Mouse (Mus musculus) limb, embryonic 12.5 days (tissue): ENCODE results near the gene Fzd7. TPM values are rescaled to one million over a fixed set of nuclear protein-coding genes. Genes with fewer than 3 reads are reported as not detected.

Source experiments
- ATAC-seq: fragments of 200-750 bp; cut with Nextera tagmentation; 2 replicates; pipeline ENCODE4 v1.8.0; 2017; ENCODE audit warnings: low read depth, moderate TSS enrichment; ENCODE audit not compliant: insufficient number of reproducible peaks, insufficient read depth, low FRiP score, low TSS enrichment
- H3K27ac ChIP-seq: fragments of 300-500 bp; sonication (generic); 2 replicates; pipeline ENCODE4 v1.5.1; 2016; ENCODE audit warnings: mild to moderate bottlenecking, moderate library complexity
- H3K27me3 ChIP-seq: fragments of 300-500 bp; sonication (generic); 2 replicates; pipeline ENCODE4 v1.6.1; 2016; ENCODE audit warnings: mild to moderate bottlenecking, moderate library complexity
- H3K36me3 ChIP-seq: fragments of 300-500 bp; sonication (generic); 2 replicates; pipeline ENCODE4 v1.6.1; 2016; ENCODE audit warnings: mild to moderate bottlenecking, moderate library complexity
- H3K4me1 ChIP-seq: fragments of 300-500 bp; sonication (generic); replicated peaks from 2 replicates; pipeline ENCODE4 v1.6.1; 2016
- H3K4me2 ChIP-seq: fragments of 300-500 bp; sonication (generic); 2 replicates; pipeline ENCODE4 v1.6.1; 2016; ENCODE audit warnings: mild to moderate bottlenecking, moderate library complexity
- H3K4me3 ChIP-seq: fragments of 300-500 bp; sonication (generic); replicated peaks from 2 replicates; pipeline ENCODE4 v1.5.1; 2016; ENCODE audit warnings: mild to moderate bottlenecking
- H3K9ac ChIP-seq: fragments of 300-500 bp; sonication (generic); replicated peaks from 2 replicates; pipeline ENCODE4 v1.6.1; 2016; ENCODE audit warnings: mild to moderate bottlenecking, moderate library complexity
- H3K9me3 ChIP-seq: fragments of 300-500 bp; sonication (generic); 2 replicates; pipeline ENCODE4 v1.6.1; 2016; ENCODE audit warnings: mild to moderate bottlenecking, moderate library complexity
- WGBS: fragments of 180-500 bp; shearing (Covaris S2); methylation state at CpG from one replicate; pipeline ENCODE4 v1.1.7; 2016; 5-methylcytosine and 5-hydroxymethylcytosine counted together
- polyA plus RNA-seq: library from polyadenylated mRNA; unstranded; fragments of >200 nt; fragmentation: Nextera tagmentation; extraction: Ambion mirVana; gene quantifications from 2 replicates; pipeline ENCODE4 v1.2.1, GENCODE M21; 2016

Fzd7 gene
- polyA plus RNA-seq, 1 experiment from 2014 or later = 20.5 TPM

GRCm38 (mm10) chr1:59472368-59473180 is 9.7 kb upstream of the Fzd7 start:
- no peaks in the 10 kb centered on the region for H3K9me3 ChIP-seq
- peak overlapping the region; percentile 19 for H3K4me2 ChIP-seq
- no peak overlapping the region for H3K9ac ChIP-seq
- no peak overlapping the region for H3K4me3 ChIP-seq
- H3K36me3 ChIP-seq = no peaks in the 10 kb centered on the region
- no peaks in the 10 kb centered on the region for H3K27me3 ChIP-seq
- peaks cover 36% of the 10 kb centered on the region for H3K4me1 ChIP-seq
- 6% methylated on average over 11 of the region's 11 CpGs for WGBS
- H3K27ac ChIP-seq = no peak overlapping the region
- ATAC-seq = no peak

- no peak overlapping the region for H3K9ac ChIP-seq
- WGBS = 3% methylated on average over 4 of the region's 4 CpGs
- H3K27me3 ChIP-seq = no peaks in the 10 kb centered on the region
- no peaks in the 10 kb centered on the region for H3K9me3 ChIP-seq
- H3K4me1 ChIP-seq = peaks cover 36% of the 10 kb centered on the region
- H3K4me3 ChIP-seq = no peak overlapping the region
- ATAC-seq = no peak
- H3K4me2 ChIP-seq = peak overlapping the region; percentile 19
- H3K27ac ChIP-seq = no peak overlapping the region
- H3K36me3 ChIP-seq = no peaks in the 10 kb centered on the region
Observed at GRCm38 (mm10) chr1:59473181-59473555, 9.1 kb upstream of the Fzd7 start.

- no peak overlapping the region for H3K9ac ChIP-seq
- H3K36me3 ChIP-seq = no peaks in the 10 kb centered on the region
- peaks cover 39% of the 10 kb centered on the region for H3K4me1 ChIP-seq
- H3K27ac ChIP-seq = no peak overlapping the region
- no peaks in the 10 kb centered on the region for H3K9me3 ChIP-seq
- WGBS = 36% methylated on average over 2 of the region's 2 CpGs
- no peak overlapping the region for H3K4me3 ChIP-seq
- no peak for ATAC-seq
- H3K4me2 ChIP-seq = no peak overlapping the region
- H3K27me3 ChIP-seq = no peaks in the 10 kb centered on the region
Observed at GRCm38 (mm10) chr1:59475618-59476017, 6.6 kb upstream of the Fzd7 start.

- peaks cover 23% of the 10 kb centered on the region for H3K4me1 ChIP-seq
- no peak for ATAC-seq
Observed at GRCm38 (mm10) chr1:59478911-59479310, 3.3 kb upstream of the Fzd7 start.

GRCm38 (mm10) chr1:59480821-59481455 is 1.3 kb upstream of the Fzd7 start:
- Histone ChIP-seq H3K27me3 (no peaks in the 10 kb centered on the region), H3K27ac (peak overlapping the region; percentile 99), H3K9ac (peak overlapping the region; percentile 65), H3K4me1 (peaks cover 42% of the 10 kb centered on the region), H3K9me3 (no peaks in the 10 kb centered on the region), H3K36me3 (peaks cover 9% of the 10 kb centered on the region), H3K4me3 (peak overlapping the region; percentile 97), H3K4me2 (peak overlapping the region; percentile 99)
- ATAC-seq = no peak
- under 1% methylated on average over 23 of the region's 23 CpGs for WGBS

More at GRCm38 (mm10) chr1:59478911-59479310, 3.3 kb upstream of the Fzd7 start:
- Histone ChIP-seq H3K27ac (no peak overlapping the region), H3K4me3 (no peak overlapping the region), H3K9me3 (no peaks in the 10 kb centered on the region), H3K9ac (no peak overlapping the region), H3K36me3 (peaks cover 1% of the 10 kb centered on the region; the same call in 1 of the 2 replicates), H3K27me3 (no peaks in the 10 kb centered on the region), H3K4me2 (no peak overlapping the region)
- 77% methylated on average over 3 of the region's 3 CpGs for WGBS

GRCm38 (mm10) chr1:59481456-59482291 is 550 bp upstream of the Fzd7 start:
- Histone ChIP-seq H3K36me3 (peaks cover 9% of the 10 kb centered on the region), H3K4me3 (peak overlapping the region; percentile 97), H3K4me2 (peak overlapping the region; percentile 99), H3K4me1 (peaks cover 48% of the 10 kb centered on the region), H3K27me3 (no peaks in the 10 kb centered on the region), H3K9ac (peak overlapping the region; percentile 99), H3K27ac (peak overlapping the region; percentile 99), H3K9me3 (no peaks in the 10 kb centered on the region)
- WGBS = under 1% methylated on average over 57 of the region's 57 CpGs
- peak; percentile 87 for ATAC-seq

GRCm38 (mm10) chr1:59482696-59483520 is 684 bp downstream of the Fzd7 start:
- Histone ChIP-seq H3K4me1 (peaks cover 60% of the 10 kb centered on the region), H3K4me2 (peak overlapping the region; percentile 99), H3K9ac (peak overlapping the region; percentile 99), H3K4me3 (peak overlapping the region; percentile 97), H3K36me3 (peaks cover 17% of the 10 kb centered on the region), H3K27me3 (no peaks in the 10 kb centered on the region), H3K27ac (peak overlapping the region; percentile 99), H3K9me3 (no peaks in the 10 kb centered on the region)
- WGBS = 1% methylated on average over 88 of the region's 88 CpGs
- ATAC-seq = no peak

- WGBS = 1% methylated on average over 46 of the region's 46 CpGs
Observed at GRCm38 (mm10) chr1:59483521-59484245, 1.5 kb downstream of the Fzd7 start.

GRCm38 (mm10) chr1:59484314-59484713 is 2.1 kb downstream of the Fzd7 start:
- 5% methylated on average over 21 of the region's 21 CpGs for WGBS
- Histone ChIP-seq H3K9ac (peak overlapping the region; percentile 99), H3K36me3 (peaks cover 22% of the 10 kb centered on the region), H3K27me3 (no peaks in the 10 kb centered on the region), H3K4me1 (peaks cover 73% of the 10 kb centered on the region), H3K9me3 (no peaks in the 10 kb centered on the region), H3K4me3 (peak overlapping the region; percentile 97), H3K27ac (peak overlapping the region; percentile 99), H3K4me2 (peak overlapping the region; percentile 99)
- ATAC-seq = no peak

More at GRCm38 (mm10) chr1:59483521-59484245, 1.5 kb downstream of the Fzd7 start:
- Histone ChIP-seq H3K4me3 (peak overlapping the region; percentile 97), H3K27ac (peak overlapping the region; percentile 99), H3K9me3 (no peaks in the 10 kb centered on the region), H3K36me3 (peaks cover 18% of the 10 kb centered on the region), H3K27me3 (no peaks in the 10 kb centered on the region), H3K4me2 (peak overlapping the region; percentile 99), H3K4me1 (peaks cover 67% of the 10 kb centered on the region), H3K9ac (peak overlapping the region; percentile 99)
- ATAC-seq = peak; percentile 10; the same call in 1 of the 2 replicates
